Mouse (Mus musculus) CD4-positive, CD25-positive, alpha-beta regulatory T cell, adult 2 months (primary cell): Measurements from ENCODE around the gene Arid5b.

Experiments
- DNase-seq: peaks from one replicate; pipeline ENCODE4 v3.0.0-alpha.2; 2012; ENCODE audit warnings: low read depth, low spot score

Gene Arid5b

GRCm38 (mm10) chr10:68090544-68090943 is 188.0 kb downstream of the Arid5b start:
- DNase-seq, result no peak

- no peak for DNase-seq
Measured at GRCm38 (mm10) chr10:68090197-68090535, 188.4 kb downstream of the Arid5b start.

- DNase-seq, result peak; percentile 82
Measured at GRCm38 (mm10) chr10:68089435-68090196, 188.9 kb downstream of the Arid5b start.

- no peak for DNase-seq
Measured at GRCm38 (mm10) chr10:68087722-68088121, 190.8 kb downstream of the Arid5b start.

GRCm38 (mm10) chr10:68086973-68087372 is 191.6 kb downstream of the Arid5b start:
- no peak for DNase-seq

GRCm38 (mm10) chr10:68085574-68085973 is 193.0 kb downstream of the Arid5b start:
- no peak for DNase-seq

GRCm38 (mm10) chr10:68081712-68082111 is 196.8 kb downstream of the Arid5b start:
- DNase-seq, result peak; percentile 72

GRCm38 (mm10) chr10:68079910-68080670 is 198.4 kb downstream of the Arid5b start:
- no peak for DNase-seq

- no peak for DNase-seq
Measured at GRCm38 (mm10) chr10:68078708-68079107, 199.8 kb downstream of the Arid5b start.

- DNase-seq, result no peak
Measured at GRCm38 (mm10) chr10:68075181-68075580, 203.4 kb downstream of the Arid5b start.

- DNase-seq, result no peak
Measured at GRCm38 (mm10) chr10:68074291-68074690, 204.2 kb downstream of the Arid5b start.

- no peak for DNase-seq
Measured at GRCm38 (mm10) chr10:68072626-68073025, 205.9 kb downstream of the Arid5b start.

- peak; percentile 21 for DNase-seq
Measured at GRCm38 (mm10) chr10:68071041-68071440, 207.5 kb downstream of the Arid5b start.

- DNase-seq, result no peak
Measured at GRCm38 (mm10) chr10:68068426-68068825, 210.1 kb downstream of the Arid5b start.

GRCm38 (mm10) chr10:68067961-68068360 is 210.6 kb downstream of the Arid5b start:
- DNase-seq, result no peak

GRCm38 (mm10) chr10:68066173-68066572 is 212.4 kb downstream of the Arid5b start:
- DNase-seq, result peak; percentile 53

- DNase-seq, result no peak
Measured at GRCm38 (mm10) chr10:68064571-68064970, 214.0 kb downstream of the Arid5b start.

- no peak for DNase-seq
Measured at GRCm38 (mm10) chr10:68063806-68064545, 214.6 kb downstream of the Arid5b start.

- DNase-seq, result no peak
Measured at GRCm38 (mm10) chr10:68061249-68061615, 217.3 kb downstream of the Arid5b start.

- no peak for DNase-seq
Measured at GRCm38 (mm10) chr10:68060590-68061248, 217.8 kb downstream of the Arid5b start.

GRCm38 (mm10) chr10:68058378-68058777 is 220.2 kb downstream of the Arid5b start:
- DNase-seq, result peak; percentile 24

GRCm38 (mm10) chr10:68057841-68058240 is 220.7 kb downstream of the Arid5b start:
- DNase-seq, result no peak
